ENCODE assay signal across 9 mouse cellular contexts in genomic region chr17:13479572-13480063, GRCm38 (mm10).
A peak's percentile ranks its signal among the peaks of the same experiment; 100 is the strongest.
DNase-seq lines count a peak whose midpoint lies in the region; ATAC-seq and TF ChIP-seq lines count a peak whose summit lies in the region.
"Had no signal": no experiment of that assay in that cellular context is flagged by ENCODE, and none has a peak within 500 bp of the region (broad histone marks: within the 10 kb centered on the region; RNA-seq: fewer than 3 reads in every experiment).

No protein-coding gene starts in this region.

- no peak overlapping the region for H3K4me3 ChIP-seq in lung, embryonic 15.5 days
- H3K4me3 ChIP-seq in embryonic facial prominence, embryonic 14.5 days (ENCODE audit: low read depth, low read length), result no peak overlapping the region
- no peak overlapping the region for H3K4me3 ChIP-seq in neural tube, embryonic 14.5 days (ENCODE audit: low read depth, low read length)
- no peak overlapping the region for H3K4me3 ChIP-seq in liver, postnatal 0 days (ENCODE audit: low read depth, low read length)

- peak; percentile 62; the same call in 1 of the 2 replicates for ATAC-seq in lung, embryonic 15.5 days (ENCODE audit: borderline replicate concordance, extremely low read depth, low FRiP score, low TSS enrichment)
- peak; percentile 87 for ATAC-seq in embryonic facial prominence, embryonic 14.5 days (ENCODE audit: low read depth)
- peak; percentile 69 for ATAC-seq in neural tube, embryonic 14.5 days (ENCODE audit: low read depth)
- no peak for ATAC-seq in liver, postnatal 0 days
- ATAC-seq: intestine, postnatal 0 days had no signal

- no peaks in the 10 kb centered on the region for H3K36me3 ChIP-seq in lung, embryonic 15.5 days
- no peaks in the 10 kb centered on the region for H3K36me3 ChIP-seq in embryonic facial prominence, embryonic 14.5 days (ENCODE audit: control insufficient read depth, insufficient read depth, low read length)
- H3K36me3 ChIP-seq in neural tube, embryonic 14.5 days (ENCODE audit: control insufficient read depth, insufficient read depth, low read length), result no peaks in the 10 kb centered on the region
- H3K36me3 ChIP-seq in liver, postnatal 0 days (replicated peaks; ENCODE audit: insufficient read depth, low read length), result no peaks in the 10 kb centered on the region

- TF ChIP-seq EP300 in liver, postnatal 0 days (IDR thresholded peaks at IDR 0.05; ENCODE audit: low read depth), result no peak

- H3K9me3 ChIP-seq in lung, embryonic 15.5 days, result no peaks in the 10 kb centered on the region
- H3K9me3 ChIP-seq in embryonic facial prominence, embryonic 14.5 days (ENCODE audit: control insufficient read depth, low read length), result no peaks in the 10 kb centered on the region
- no peaks in the 10 kb centered on the region for H3K9me3 ChIP-seq in neural tube, embryonic 14.5 days (ENCODE audit: control insufficient read depth, low read length)
- no peaks in the 10 kb centered on the region for H3K9me3 ChIP-seq in liver, postnatal 0 days (ENCODE audit: low read length)

- no peak for DNase-seq in lung, adult 18-20 months
- peak; percentile 89 for DNase-seq in embryonic facial prominence, embryonic 14.5 days (ENCODE audit: low spot score)
- DNase-seq in induced T-regulatory cell, adult 2 months (ENCODE audit: low read depth), result peak; percentile 24
- no peak for DNase-seq in gastrocnemius, postnatal 10 days
- no peak for DNase-seq in liver, postnatal 0 days
- no peak for DNase-seq in layer of hippocampus, postnatal 25 days (ENCODE audit: extremely low spot score in 1 of 2, low spot score in 1 of 2)

- H3K4me2 ChIP-seq in lung, embryonic 15.5 days, result no peak overlapping the region; the same call in 1 of the 2 replicates
- peak overlapping the region; percentile 32 for H3K4me2 ChIP-seq in embryonic facial prominence, embryonic 14.5 days (ENCODE audit: low read depth, low read length)
- H3K4me2 ChIP-seq in neural tube, embryonic 14.5 days (ENCODE audit: low read depth, low read length), result no peak overlapping the region
- no peak overlapping the region for H3K4me2 ChIP-seq in liver, postnatal 0 days (ENCODE audit: low read depth, low read length)

- H3K9ac ChIP-seq in lung, embryonic 15.5 days, result no peak overlapping the region
- H3K9ac ChIP-seq in embryonic facial prominence, embryonic 14.5 days (ENCODE audit: low read depth, low read length), result 0 out of 2 replicates have a peak overlapping the region, but pooled peaks have one; percentile 19
- H3K9ac ChIP-seq in neural tube, embryonic 14.5 days (replicated peaks; ENCODE audit: low read depth, low read length), result no peak overlapping the region
- no peak overlapping the region for H3K9ac ChIP-seq in liver, postnatal 0 days (replicated peaks)

- peak overlapping the region; percentile 88 for H3K27ac ChIP-seq in lung, embryonic 15.5 days
- peak overlapping the region; percentile 77 for H3K27ac ChIP-seq in embryonic facial prominence, embryonic 14.5 days (replicated peaks; ENCODE audit: low read depth, low read length)
- H3K27ac ChIP-seq in neural tube, embryonic 14.5 days (ENCODE audit: low read depth, low read length), result peak overlapping the region; percentile 53; the same call in 1 of the 2 replicates
- H3K27ac ChIP-seq in liver, postnatal 0 days (ENCODE audit: low read depth), result no peak overlapping the region

- 14% methylated on average over 12 of the region's 12 CpGs for WGBS in lung, embryonic 15.5 days
- 10% methylated on average over 11 of the region's 12 CpGs for WGBS in embryonic facial prominence, embryonic 14.5 days
- whole genome bisulfite sequencing in neural tube, embryonic 14.5 days, result 14% methylated on average over 10 of the region's 12 CpGs
- 35% methylated on average over 11 of the region's 12 CpGs for WGBS in liver, postnatal 0 days (ENCODE audit: insufficient replicate concordance)

- H3K27me3 ChIP-seq in lung, embryonic 15.5 days, result no peaks in the 10 kb centered on the region
- H3K27me3 ChIP-seq in embryonic facial prominence, embryonic 14.5 days (replicated peaks; ENCODE audit: control insufficient read depth, insufficient read depth, low read length), result no peaks in the 10 kb centered on the region
- no peaks in the 10 kb centered on the region for H3K27me3 ChIP-seq in neural tube, embryonic 14.5 days (ENCODE audit: control insufficient read depth, insufficient read depth, low read length)
- no peaks in the 10 kb centered on the region for H3K27me3 ChIP-seq in liver, postnatal 0 days (ENCODE audit: insufficient read depth, low read length)

- H3K4me1 ChIP-seq in lung, embryonic 15.5 days, result peaks cover 32% of the 10 kb centered on the region
- peaks cover 9% of the 10 kb centered on the region for H3K4me1 ChIP-seq in embryonic facial prominence, embryonic 14.5 days (ENCODE audit: control insufficient read depth, insufficient read depth, low read length)
- peaks cover 6% of the 10 kb centered on the region; the same call in 1 of the 2 replicates for H3K4me1 ChIP-seq in neural tube, embryonic 14.5 days (ENCODE audit: control insufficient read depth, insufficient read depth, low read length)
- no peaks in the 10 kb centered on the region for H3K4me1 ChIP-seq in liver, postnatal 0 days (ENCODE audit: insufficient read depth)

- no peak for TF ChIP-seq CTCF in liver, postnatal 0 days (IDR thresholded peaks at IDR 0.05; ENCODE audit: low read depth)

Comparison
In these comparisons a context has a peak if more than half of its experiments do, and no peak if none do; other contexts are left out.
1. DNase-seq: peak in embryonic facial prominence, embryonic 14.5 days (single experiment) and induced T-regulatory cell, adult 2 months (single experiment); none in lung, adult 18-20 months (0 of 2), gastrocnemius, postnatal 10 days (single experiment), liver, postnatal 0 days (single experiment) and layer of hippocampus, postnatal 25 days (0 of 2).